In genomic region chr5:71061696-71062095, GRCm38 (mm10) we compare ENCODE assay signal across 26 mouse cellular contexts. TPM values are rescaled to one million over a fixed set of nuclear protein-coding genes. Genes with fewer than 3 reads are reported as not detected.
DNase-seq lines count a peak whose midpoint lies in the region; ATAC-seq lines count a peak whose summit lies in the region.
"Had no signal": no experiment of that assay in that cellular context is flagged by ENCODE, and none has a peak within 500 bp of the region (broad histone marks: within the 10 kb centered on the region; RNA-seq: fewer than 3 reads in every experiment).

No protein-coding gene starts in this region.

- no peak overlapping the region for H3K9ac ChIP-seq in forebrain, embryonic 12.5 days
- no peak overlapping the region for H3K9ac ChIP-seq in kidney, embryonic 14.5 days (ENCODE audit: low read depth, low read length)
- H3K9ac ChIP-seq: hindbrain, embryonic 14.5 days; limb, embryonic 12.5 days; liver, embryonic 13.5 days; lung, embryonic 14.5 days; stomach, embryonic 15.5 days had no signal

- no peaks in the 10 kb centered on the region for H3K4me1 ChIP-seq in forebrain, embryonic 12.5 days
- no peaks in the 10 kb centered on the region for H3K4me1 ChIP-seq in kidney, embryonic 14.5 days (ENCODE audit: control insufficient read depth, insufficient read depth, low read length)
- H3K4me1 ChIP-seq: embryonic facial prominence, embryonic 10.5 days; limb, embryonic 12.5 days; liver, embryonic 13.5 days; stomach, embryonic 15.5 days had no signal

- no peaks in the 10 kb centered on the region for H3K9me3 ChIP-seq in forebrain, embryonic 12.5 days
- no peaks in the 10 kb centered on the region for H3K9me3 ChIP-seq in kidney, embryonic 14.5 days (ENCODE audit: control insufficient read depth, low read length)
- H3K9me3 ChIP-seq: embryonic facial prominence, embryonic 10.5 days; limb, embryonic 12.5 days; liver, embryonic 13.5 days; stomach, embryonic 15.5 days had no signal

- H3K4me3 ChIP-seq in forebrain, embryonic 12.5 days (replicated peaks), result no peak overlapping the region
- H3K4me3 ChIP-seq in kidney, embryonic 14.5 days (ENCODE audit: low read length), result no peak overlapping the region
- H3K4me3 ChIP-seq: embryonic facial prominence, embryonic 10.5 days; limb, embryonic 12.5 days; liver, embryonic 13.5 days; stomach, embryonic 15.5 days had no signal

- no peaks in the 10 kb centered on the region for H3K27me3 ChIP-seq in forebrain, embryonic 12.5 days
- no peaks in the 10 kb centered on the region for H3K27me3 ChIP-seq in kidney, embryonic 14.5 days (ENCODE audit: control insufficient read depth, insufficient read depth, low read length)
- H3K27me3 ChIP-seq: limb, embryonic 12.5 days; liver, embryonic 13.5 days; stomach, embryonic 15.5 days had no signal

- intact Hi-C loops in left cerebral cortex, postnatal 10 days (cut with DNase I), result no loop called here
- intact Hi-C loops in heart, postnatal 36 days (cut with DNase I), result no loop called here

- H3K4me2 ChIP-seq in forebrain, embryonic 12.5 days, result no peak overlapping the region
- no peak overlapping the region for H3K4me2 ChIP-seq in kidney, embryonic 14.5 days (replicated peaks; ENCODE audit: low read depth, low read length)
- H3K4me2 ChIP-seq: heart, embryonic 11.5 days; hindbrain, embryonic 14.5 days; limb, embryonic 12.5 days; liver, embryonic 13.5 days; lung, embryonic 14.5 days; stomach, embryonic 15.5 days had no signal

- no peak for ATAC-seq in forebrain, embryonic 12.5 days (ENCODE audit: low FRiP score)
- no peak for ATAC-seq in kidney, embryonic 14.5 days (ENCODE audit: low FRiP score, low TSS enrichment)

- WGBS in forebrain, embryonic 12.5 days, result 76% methylated on average over 3 of the region's 3 CpGs
- 78% methylated on average over 3 of the region's 3 CpGs for WGBS in kidney, embryonic 14.5 days

- peak; percentile 57 for DNase-seq in left cerebral cortex, adult 11 months (ENCODE audit: low spot score)
- no peak for DNase-seq in left cerebral cortex, postnatal 10 days (ENCODE audit: extremely low spot score in 1 of 2, low spot score in 2 of 2)
- DNase-seq in frontal cortex, adult 2 months (ENCODE audit: extremely low spot score in 1 of 2, low spot score in 1 of 2), result peak; percentile 59 to 77
- DNase-seq in layer of hippocampus, postnatal 36 days, result peak; percentile 13 to 20
- peak; percentile 31 to 33 for DNase-seq in right cerebral cortex, postnatal 10 days (ENCODE audit: low spot score in 2 of 2)
- no peak for DNase-seq in heart, postnatal 36 days
- DNase-seq: adrenal gland, postnatal 14 days; cerebellum, adult 11-12 months; cerebellum, postnatal 14 days; heart, postnatal 14 days; liver, embryonic 13.5 days; lung, embryonic 14.5 days; lung, postnatal 36 days; retina, postnatal 1 day; thymus, adult 2 months had no signal

- H3K36me3 ChIP-seq in forebrain, embryonic 12.5 days (replicated peaks), result no peaks in the 10 kb centered on the region
- no peaks in the 10 kb centered on the region for H3K36me3 ChIP-seq in kidney, embryonic 14.5 days (ENCODE audit: control insufficient read depth, insufficient read depth, low read length)
- H3K36me3 ChIP-seq: embryonic facial prominence, embryonic 10.5 days; G1E; limb, embryonic 12.5 days; liver, embryonic 13.5 days; stomach, embryonic 15.5 days had no signal

- no peak overlapping the region for H3K27ac ChIP-seq in forebrain, embryonic 12.5 days
- no peak overlapping the region for H3K27ac ChIP-seq in kidney, embryonic 14.5 days (ENCODE audit: low read depth, low read length)
- H3K27ac ChIP-seq: embryonic facial prominence, embryonic 10.5 days; hindbrain, embryonic 14.5 days; limb, embryonic 12.5 days; liver, embryonic 13.5 days; stomach, embryonic 15.5 days had no signal

RNA-seq across cellular contexts. Expression of gene Gabra2, which starts 34.0 kb away (rescaled TPM):
- total RNA-seq in left cerebral cortex, postnatal 10 days (2021), result 10 to 100 TPM; 69.5 to 71.2 TPM
- polyA plus RNA-seq in frontal cortex, adult 2 months (2012; rRNA removed), result 46.2 and 57.3 TPM in 2 replicates
- 100 to 1,000 TPM; 149 to 155 TPM for total RNA-seq in layer of hippocampus, postnatal 36 days (2021)
- total RNA-seq in heart, postnatal 36 days (2021), result not detected
- polyA plus RNA-seq in forebrain, embryonic 12.5 days (2016; fragmentation: Nextera tagmentation; extraction: Ambion mirVana), result 14.0 and 16.8 TPM in 2 replicates
- polyA plus RNA-seq in kidney, embryonic 14.5 days (2014; fragmentation: Nextera tagmentation; extraction: Ambion mirVana), result 1.7 and 2.0 TPM in 2 replicates
- total RNA-seq: granulocyte monocyte progenitor cell, adult 5-6 weeks; heart, postnatal 14 days; neutrophil, adult 5-6 weeks had no signal
- polyA plus RNA-seq: G1E; large intestine, adult 2 months; liver, embryonic 13.5 days had no signal

Comparison
In these comparisons a context has a peak if more than half of its experiments do, and no peak if none do; other contexts are left out.
1. DNase-seq: peak in left cerebral cortex, adult 11 months (single experiment), frontal cortex, adult 2 months (2 of 2), layer of hippocampus, postnatal 36 days (2 of 2) and right cerebral cortex, postnatal 10 days (2 of 2); none in left cerebral cortex, postnatal 10 days (0 of 2) and heart, postnatal 36 days (0 of 2).
2. RNA of gene Gabra2, which starts 34.0 kb away (total RNA-seq): 149 to 155 TPM in layer of hippocampus, postnatal 36 days and 69.5 to 71.2 TPM in left cerebral cortex, postnatal 10 days; not detected in heart, postnatal 36 days; every median in the first group is over 10 times any median in the second.